Mouse (Mus musculus): ENCODE measurements around the gene Irf2bpl. TPM values are rescaled to one million over a fixed set of nuclear protein-coding genes. Genes with fewer than 3 reads are reported as not detected.

Irf2bpl gene
- total RNA-seq, 2 experiments from 2014 or later = 74.3 to 80.8 TPM

- DNase-seq (ENCODE audit: extremely low spot score in 1 of 2, low spot score in 2 of 2) = no peak
- no peak overlapping the region for H3K4me3 ChIP-seq
- H3K27ac ChIP-seq = peak overlapping the region; percentile 79
- intact Hi-C loops (cut with DNase I) = no loop called here
- TF ChIP-seq CTCF (IDR thresholded peaks at IDR 0.05) = no peak; the same call in 1 of the 2 replicates
Measured at GRCm38 (mm10) chr12:86850746-86851145, 33.9 kb downstream of the Irf2bpl start.

DNA sequence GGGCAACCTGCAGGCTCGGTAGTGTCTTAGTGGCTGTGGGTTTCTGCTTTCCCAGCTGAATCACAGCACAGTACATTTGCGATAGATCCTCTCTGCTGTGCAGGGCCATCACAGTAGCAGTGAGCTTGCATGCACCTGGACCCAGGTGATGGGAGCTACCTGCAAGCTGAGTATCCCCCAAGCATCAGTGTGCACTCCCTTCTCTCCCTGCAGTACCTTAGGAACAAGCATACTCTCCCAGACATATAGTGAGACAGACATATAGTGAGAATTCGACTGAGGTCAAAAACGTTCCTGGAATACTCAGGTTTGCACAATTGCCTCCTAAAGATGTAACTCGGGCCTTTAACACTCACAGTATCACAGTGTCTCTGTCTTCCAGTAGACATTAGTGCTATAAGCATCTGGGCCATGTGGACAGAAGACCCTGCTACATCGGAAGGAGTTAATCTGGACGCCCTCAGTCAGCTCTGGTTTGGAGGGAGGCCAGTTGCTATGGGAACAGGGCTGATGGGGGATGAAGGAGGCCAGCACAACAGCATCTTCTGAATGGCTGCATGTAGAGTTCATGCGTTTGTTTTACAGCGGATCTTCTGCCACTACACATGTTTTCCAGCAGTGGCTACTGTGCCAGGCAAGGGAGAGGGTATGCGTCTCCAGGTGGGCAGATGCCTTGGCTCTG lies 34.5 kb downstream of the Irf2bpl start:
- DNase-seq (ENCODE audit: extremely low spot score in 1 of 2, low spot score in 2 of 2) = peak in 1 of 2 experiments; percentile 66
- H3K4me3 ChIP-seq = no peak overlapping the region
- intact Hi-C loops (cut with DNase I) = no loop called here
- no peak for TF ChIP-seq CTCF (IDR thresholded peaks at IDR 0.05)
- peak overlapping the region; percentile 79 for H3K27ac ChIP-seq

- H3K27ac ChIP-seq = no peak overlapping the region
- no peak for DNase-seq (ENCODE audit: extremely low spot score in 1 of 2, low spot score in 2 of 2)
Measured at GRCm38 (mm10) chr12:86842866-86843459, 41.6 kb downstream of the Irf2bpl start.

DNA sequence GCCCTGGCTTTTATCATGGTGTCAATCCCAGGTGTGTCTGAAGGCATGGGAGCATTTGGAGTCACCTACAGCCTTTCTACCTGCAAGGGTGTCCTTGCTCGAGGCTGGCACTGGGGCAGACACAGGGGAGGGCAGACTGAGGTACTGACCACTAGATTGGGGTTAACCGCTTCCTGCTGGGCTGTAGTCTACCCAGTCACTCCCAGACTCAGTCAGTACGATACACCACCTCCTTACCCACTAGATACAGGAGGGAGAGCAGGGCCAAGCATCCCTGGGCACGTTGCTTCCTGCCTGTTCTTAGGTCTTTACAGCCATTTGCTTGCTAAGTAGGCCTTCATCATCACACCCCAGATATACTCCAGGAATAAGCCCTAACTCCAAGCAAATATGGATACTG lies 44.1 kb downstream of the Irf2bpl start:
- intact Hi-C loops (cut with DNase I) = no loop called here
- Histone ChIP-seq H3K4me3 (no peak overlapping the region), H3K27ac (no peak overlapping the region)
- no peak for DNase-seq (ENCODE audit: extremely low spot score in 1 of 2, low spot score in 2 of 2)
- no peak for TF ChIP-seq CTCF (IDR thresholded peaks at IDR 0.05)

More at GRCm38 (mm10) chr12:86842866-86843459, 41.6 kb downstream of the Irf2bpl start:
- TF ChIP-seq CTCF (IDR thresholded peaks at IDR 0.05) = no peak
- H3K4me3 ChIP-seq = no peak overlapping the region
- intact Hi-C loops (cut with DNase I) = no loop called here

GRCm38 (mm10) chr12:86838181-86838580 lies 46.4 kb downstream of the Irf2bpl start:
- no peak overlapping the region for H3K27ac ChIP-seq
- intact Hi-C loops (cut with DNase I) = no loop called here
- DNase-seq (ENCODE audit: extremely low spot score in 1 of 2, low spot score in 2 of 2) = no peak
- no peak for TF ChIP-seq CTCF (IDR thresholded peaks at IDR 0.05)
- no peak overlapping the region for H3K4me3 ChIP-seq

GRCm38 (mm10) chr12:86836431-86837047 lies 48.1 kb downstream of the Irf2bpl start:
- DNase-seq (ENCODE audit: extremely low spot score in 1 of 2, low spot score in 2 of 2) = peak; percentile 54 to 67
- TF ChIP-seq CTCF (IDR thresholded peaks at IDR 0.05) = no peak
- intact Hi-C loops (cut with DNase I) = no loop called here
- Histone ChIP-seq H3K27ac (peak overlapping the region; percentile 63), H3K4me3 (no peak overlapping the region)

DNA sequence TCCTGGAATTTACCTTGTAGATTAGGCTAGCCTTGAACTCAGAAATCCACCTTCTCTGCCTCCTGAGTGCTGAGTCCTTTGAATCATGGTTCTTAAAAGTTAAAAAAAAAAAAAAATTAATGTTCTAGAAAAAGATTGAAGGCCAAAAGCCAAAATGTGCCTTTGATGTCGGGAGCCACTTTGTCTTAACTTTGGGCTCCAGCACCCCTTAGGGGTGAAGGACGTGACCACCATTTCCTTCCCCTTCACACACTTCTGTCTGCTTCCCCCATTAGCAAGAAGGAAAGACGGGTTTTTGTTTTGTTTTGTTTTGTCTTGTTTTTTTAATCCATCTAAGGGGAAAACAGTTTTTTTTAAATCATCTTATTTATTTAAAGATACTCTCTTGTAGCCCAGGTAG lies 48.7 kb downstream of the Irf2bpl start:
- Histone ChIP-seq H3K4me3 (no peak overlapping the region), H3K27ac (peak overlapping the region; percentile 63)
- peak; percentile 3 for TF ChIP-seq CTCF (IDR thresholded peaks at IDR 0.05)
- intact Hi-C loops (cut with DNase I) = no loop called here
- no peak for DNase-seq (ENCODE audit: extremely low spot score in 1 of 2, low spot score in 2 of 2)

- no peak for DNase-seq (ENCODE audit: extremely low spot score in 1 of 2, low spot score in 2 of 2)
- TF ChIP-seq CTCF (IDR thresholded peaks at IDR 0.05) = no peak
- H3K27ac ChIP-seq = peak overlapping the region; percentile 60
- no peak overlapping the region for H3K4me3 ChIP-seq
- intact Hi-C loops (cut with DNase I) = no loop called here
Measured at GRCm38 (mm10) chr12:86834416-86834772, 50.2 kb downstream of the Irf2bpl start.

DNA sequence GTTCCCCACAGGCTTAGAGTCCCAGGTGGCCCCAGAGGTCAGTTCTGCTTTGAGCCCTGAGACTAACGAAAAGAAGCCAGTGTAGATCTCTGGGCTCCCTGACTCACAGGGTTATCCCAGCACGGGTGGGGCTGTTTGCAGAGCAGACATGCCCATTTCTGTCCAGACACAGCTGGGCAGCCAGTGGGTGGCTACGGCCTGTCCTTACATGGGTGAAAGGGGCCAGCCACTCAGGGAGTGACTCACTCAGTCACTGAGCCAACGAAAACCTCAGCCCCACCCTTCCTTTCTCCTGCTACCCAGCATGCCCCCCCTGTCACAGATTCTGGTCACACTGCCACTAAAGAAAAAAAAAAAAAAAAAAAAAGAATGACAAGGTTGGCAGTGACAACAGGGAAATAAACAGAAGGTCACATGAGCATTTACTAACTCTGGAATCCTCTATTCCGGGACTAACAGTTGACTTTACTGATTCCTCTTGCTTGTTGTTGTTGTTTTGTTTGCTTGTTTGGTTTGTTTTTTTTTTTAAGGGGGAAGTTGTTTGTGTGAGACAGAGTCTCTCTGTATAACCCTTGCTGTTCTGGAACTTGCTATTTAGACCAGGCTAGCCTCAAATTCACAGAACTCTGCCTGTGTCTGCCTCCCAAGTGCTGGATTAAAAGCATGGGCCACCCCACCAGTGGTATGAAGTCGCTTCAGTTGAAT lies 50.7 kb downstream of the Irf2bpl start:
- TF ChIP-seq CTCF (IDR thresholded peaks at IDR 0.05) = no peak
- H3K27ac ChIP-seq = peak overlapping the region; percentile 60
- DNase-seq (ENCODE audit: extremely low spot score in 1 of 2, low spot score in 2 of 2) = no peak
- H3K4me3 ChIP-seq = no peak overlapping the region
- intact Hi-C loops (cut with DNase I) = no loop called here

GRCm38 (mm10) chr12:86832551-86833182 lies 51.9 kb downstream of the Irf2bpl start:
- Histone ChIP-seq H3K4me3 (no peak overlapping the region), H3K27ac (peak overlapping the region; percentile 54; the same call in 1 of the 2 replicates)
- no peak for TF ChIP-seq CTCF (IDR thresholded peaks at IDR 0.05)
- intact Hi-C loops (cut with DNase I) = no loop called here
- no peak for DNase-seq (ENCODE audit: extremely low spot score in 1 of 2, low spot score in 2 of 2)

Data from left cerebral cortex, adult 2 months (tissue).